Mouse (Mus musculus) heart, postnatal 4 days (tissue): ENCODE measurements around the gene Map3k7. TPM values are rescaled to one million over a fixed set of nuclear protein-coding genes. Genes with fewer than 3 reads are reported as not detected.

Experiments
- DNase-seq: peaks from one replicate; pipeline ENCODE4 v3.0.0; 2021
- total RNA-seq, 2 experiments: library from RNA; stranded (reverse); gene quantifications; 2 replicates each; pipeline ENCODE4 v1.2.3; 2021

Map3k7 gene
- total RNA-seq, result 10 to 100 TPM; 69.6 to 76.0 TPM

- peak; percentile 97 for DNase-seq
These were observed at the start of gene Map3k7 for GRCm38 (mm10) chr4:31963354-31964193. Gene Map3k7 (plus strand): TSS chr4:31964097.

DNA sequence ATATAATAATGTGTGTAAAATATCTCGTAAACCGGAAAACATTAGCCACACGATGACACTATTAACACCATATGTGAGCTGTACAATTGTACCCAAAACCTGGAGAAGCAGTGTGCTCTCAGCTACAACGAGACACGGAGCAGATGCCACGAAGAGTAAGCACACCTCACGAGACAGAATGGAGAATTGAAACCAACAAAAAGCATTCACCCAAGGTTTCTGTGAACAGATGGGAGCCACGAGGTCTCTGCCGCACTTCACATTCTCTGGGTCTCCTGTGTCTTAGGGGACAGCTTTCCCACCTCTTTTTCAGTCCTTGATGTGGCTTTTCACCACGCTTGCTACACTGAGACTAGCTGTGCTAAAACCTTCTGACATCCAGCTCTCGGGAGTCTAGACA, 48.8 kb upstream of the Map3k7 start:
- DNase-seq, result no peak

DNA sequence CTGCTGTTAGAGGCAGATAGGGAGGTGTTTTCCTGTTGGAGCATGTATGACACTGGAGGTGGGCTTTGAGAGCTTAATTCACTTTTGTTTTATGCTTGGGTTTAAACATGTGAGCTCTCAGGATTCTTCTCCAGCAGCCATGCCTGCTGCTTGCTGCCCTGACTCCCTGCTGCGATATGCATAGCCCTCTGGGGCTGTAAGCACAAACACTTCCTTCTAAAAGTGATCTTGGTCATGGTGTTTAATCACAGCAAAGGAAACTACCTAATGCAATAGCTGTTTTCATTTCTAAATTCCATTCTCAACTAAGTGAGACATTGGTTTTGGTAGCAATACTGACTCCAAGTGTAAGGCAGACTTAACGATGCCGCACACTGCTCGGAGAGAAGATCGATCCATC, 45.2 kb upstream of the Map3k7 start:
- no peak for DNase-seq

- DNase-seq, result no peak
These were observed 41.7 kb upstream of the Map3k7 start for GRCm38 (mm10) chr4:31922215-31922614.

DNA sequence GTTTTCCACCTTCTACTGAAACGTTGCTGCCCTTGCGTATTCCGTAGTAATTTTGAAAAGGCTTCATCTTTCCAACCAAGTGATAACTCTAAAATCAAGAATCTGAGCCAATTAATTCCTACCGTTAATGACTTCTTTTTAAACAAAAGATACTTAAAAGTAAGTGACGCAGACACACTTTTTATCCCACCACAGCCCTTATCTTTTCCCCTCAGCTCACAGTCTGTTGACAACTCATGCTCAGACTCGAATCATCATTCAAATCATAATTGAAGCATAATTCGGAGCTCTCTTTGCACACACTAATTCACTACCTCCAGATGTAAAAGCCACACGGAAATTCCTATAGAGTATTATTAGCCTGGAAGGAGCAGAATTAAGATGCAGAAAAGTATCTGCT, 40.5 kb upstream of the Map3k7 start:
- no peak for DNase-seq

DNA sequence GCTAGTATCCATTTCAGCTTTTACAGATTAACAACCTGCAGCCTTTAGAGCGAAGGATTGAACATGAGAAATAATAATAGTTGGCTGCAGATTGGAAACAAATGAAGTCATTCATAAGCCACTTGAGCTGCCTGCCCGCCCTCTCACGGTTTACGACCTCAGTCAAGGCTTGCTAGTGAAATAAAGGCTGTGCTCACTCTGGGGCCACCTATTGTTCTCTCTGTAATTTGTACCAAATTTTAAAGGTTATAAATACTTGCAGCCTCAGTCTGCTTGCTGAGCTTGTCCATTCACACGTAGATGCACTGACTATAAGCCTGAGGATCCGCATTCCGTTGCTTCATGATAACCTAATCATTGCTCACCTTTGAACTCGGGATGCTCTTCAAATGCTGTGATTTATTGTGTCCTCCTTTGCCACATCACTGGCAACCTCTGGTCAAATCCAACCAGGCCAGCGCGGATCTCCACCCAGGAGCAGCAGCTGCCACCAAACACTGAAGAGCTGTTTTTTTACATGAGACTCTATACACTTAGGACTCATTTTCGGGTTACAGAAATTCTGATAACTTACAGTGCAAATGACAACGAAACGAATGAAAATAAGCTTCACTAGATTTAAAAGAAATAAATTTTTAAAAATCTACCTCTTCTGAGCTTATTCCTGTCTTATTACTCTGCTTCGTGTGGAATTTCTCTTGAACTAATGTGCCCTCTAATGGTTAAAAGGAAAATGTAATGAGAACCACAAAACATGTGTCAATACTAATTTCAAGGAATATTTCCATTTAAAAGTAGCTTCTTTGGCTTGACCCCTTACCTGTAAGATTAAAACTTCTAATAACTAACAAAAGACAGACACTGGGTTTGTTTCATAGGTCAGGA, 39.4 kb upstream of the Map3k7 start:
- DNase-seq, result no peak

GRCm38 (mm10) chr4:31933171-31933570, 30.7 kb upstream of the Map3k7 start:
- no peak for DNase-seq

DNA sequence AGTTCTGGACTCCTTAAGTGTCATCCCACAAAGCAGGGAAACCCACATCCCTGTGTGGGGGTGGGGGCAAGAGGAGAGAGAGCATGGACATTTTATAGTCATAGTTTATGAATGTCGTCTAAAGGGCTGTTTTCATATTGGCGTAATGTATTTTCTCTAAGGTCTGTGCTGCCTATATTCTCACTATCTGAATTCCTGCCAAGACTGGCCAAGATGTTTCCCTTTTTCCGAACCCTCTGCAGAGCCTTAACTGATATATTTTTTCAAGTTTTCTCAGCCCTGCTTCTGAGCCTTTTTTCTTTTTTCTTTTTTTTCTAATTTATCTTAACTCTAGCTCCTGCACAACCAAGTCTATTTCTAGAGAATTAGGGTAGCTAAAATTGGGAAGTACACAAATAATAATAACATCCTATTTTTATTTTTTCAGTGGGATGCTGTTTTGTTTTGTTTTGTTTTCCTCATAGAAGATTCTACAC, 28.0 kb upstream of the Map3k7 start:
- no peak for DNase-seq

DNA sequence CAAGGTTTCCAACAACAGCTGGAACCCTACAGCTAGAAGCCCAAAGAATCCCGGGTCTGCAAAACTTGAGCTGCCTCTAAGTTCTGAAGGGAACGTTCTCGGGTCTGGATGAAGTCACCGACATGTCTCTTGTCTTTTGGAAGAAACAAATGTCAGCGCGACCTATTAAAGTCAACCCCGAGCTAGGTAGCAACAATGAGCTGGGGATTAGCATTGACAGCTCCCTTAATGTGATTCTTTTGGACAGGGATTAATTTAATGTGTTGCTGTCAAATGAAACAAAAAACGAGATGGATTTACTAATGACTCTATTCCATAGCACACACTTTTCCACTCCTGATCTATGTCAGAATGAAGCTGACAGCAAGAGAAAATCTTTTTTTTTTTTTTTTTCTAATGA, 27.5 kb upstream of the Map3k7 start:
- DNase-seq, result no peak

DNA sequence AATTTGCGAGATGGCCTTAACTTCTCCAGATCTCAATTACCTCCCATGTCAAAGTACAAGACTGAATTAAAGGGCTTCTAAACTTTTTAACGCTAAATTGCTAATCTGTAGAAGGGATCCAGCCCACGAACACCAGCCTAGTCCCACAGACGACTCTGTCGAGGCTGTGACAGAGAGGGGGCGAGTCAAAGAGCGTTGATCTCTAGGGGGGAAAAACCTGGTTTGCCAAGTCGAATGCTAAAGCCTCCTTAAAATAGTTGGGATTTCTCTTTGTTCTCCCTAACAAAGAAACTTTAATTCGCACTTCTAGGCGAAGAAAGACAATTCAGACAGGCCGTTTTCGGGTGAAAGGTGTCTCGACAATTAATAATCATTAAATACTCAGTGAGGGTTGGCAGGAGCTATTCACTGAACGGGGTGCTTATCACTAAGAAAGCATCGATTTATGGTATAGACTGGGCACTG, 27.0 kb upstream of the Map3k7 start:
- DNase-seq, result no peak

DNA sequence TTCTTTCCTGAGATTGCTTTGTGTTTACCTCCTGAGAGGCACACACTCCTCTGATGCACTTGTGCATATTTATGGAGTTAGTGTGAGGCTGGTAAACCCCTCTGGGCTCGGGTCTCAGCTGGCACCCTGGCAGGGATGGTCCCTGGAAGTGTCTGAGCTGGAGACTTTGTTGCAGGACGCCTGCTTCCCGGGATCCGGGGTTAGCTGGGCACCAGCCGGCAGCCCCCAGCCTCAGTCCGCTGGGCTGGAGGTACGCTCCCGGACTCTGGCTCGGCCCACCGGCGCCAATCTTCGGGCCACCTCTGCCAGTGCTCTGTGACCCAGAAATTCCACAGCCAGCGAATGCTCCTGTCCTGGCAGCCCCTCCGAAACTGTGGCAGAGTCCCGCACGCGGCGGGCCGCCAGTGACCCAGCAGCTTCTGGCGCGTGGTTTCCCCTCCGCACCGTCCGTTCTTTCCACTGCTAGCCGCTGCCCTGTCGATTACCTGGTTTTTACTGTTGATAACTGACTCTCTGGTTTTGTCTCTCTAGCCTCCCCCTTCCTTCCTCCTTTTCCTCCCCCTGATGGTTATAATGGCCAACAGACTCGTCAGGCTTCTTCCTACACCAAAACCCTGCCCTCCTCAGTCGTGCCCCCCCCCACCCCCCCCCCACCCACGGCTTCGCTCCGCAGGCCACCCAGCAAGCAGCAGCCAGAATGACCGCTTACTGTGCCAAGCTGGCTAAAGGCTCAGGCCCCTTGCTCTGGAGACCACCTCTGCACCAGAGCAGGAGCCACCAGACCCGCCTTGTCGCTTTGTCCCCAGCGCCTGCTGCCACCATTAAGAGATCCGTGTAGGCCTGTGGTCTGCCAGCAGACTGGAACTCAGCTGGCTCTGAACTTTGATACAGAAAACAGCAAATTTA, 26.3 kb upstream of the Map3k7 start:
- peak; percentile 32 for DNase-seq

DNA sequence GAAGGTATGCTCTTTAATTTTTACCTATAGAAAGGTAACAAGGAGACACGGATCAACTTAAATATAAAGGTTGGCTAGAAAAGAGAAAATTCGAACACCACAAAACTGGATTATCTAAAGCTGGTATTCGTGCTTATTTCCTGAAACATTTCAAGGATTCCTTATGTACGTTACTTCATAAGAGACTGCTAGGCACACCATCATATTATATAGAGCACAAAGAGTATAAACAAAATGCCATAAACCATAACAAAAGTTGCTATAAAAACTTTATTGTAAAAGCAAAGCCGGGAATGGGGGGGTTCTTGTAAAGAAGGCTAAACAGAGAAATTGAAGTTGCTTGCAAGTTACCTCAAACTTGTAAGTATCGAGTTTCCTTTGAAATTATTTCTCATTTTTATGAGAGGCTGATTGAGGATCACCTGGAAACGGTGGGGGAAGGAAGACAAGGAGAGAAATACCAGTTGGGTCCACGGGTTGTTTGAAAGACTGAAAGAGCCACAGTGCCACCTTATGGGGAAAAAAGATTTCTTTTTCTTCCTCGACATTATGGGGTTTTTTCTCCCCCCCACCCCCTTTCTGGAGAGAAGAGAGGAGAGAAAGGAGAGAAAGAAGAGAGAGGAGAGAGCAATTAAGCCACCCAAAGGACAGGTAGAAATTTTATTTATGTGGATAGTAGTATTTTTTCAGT, 25.3 kb upstream of the Map3k7 start:
- peak; percentile 45 for DNase-seq

DNA sequence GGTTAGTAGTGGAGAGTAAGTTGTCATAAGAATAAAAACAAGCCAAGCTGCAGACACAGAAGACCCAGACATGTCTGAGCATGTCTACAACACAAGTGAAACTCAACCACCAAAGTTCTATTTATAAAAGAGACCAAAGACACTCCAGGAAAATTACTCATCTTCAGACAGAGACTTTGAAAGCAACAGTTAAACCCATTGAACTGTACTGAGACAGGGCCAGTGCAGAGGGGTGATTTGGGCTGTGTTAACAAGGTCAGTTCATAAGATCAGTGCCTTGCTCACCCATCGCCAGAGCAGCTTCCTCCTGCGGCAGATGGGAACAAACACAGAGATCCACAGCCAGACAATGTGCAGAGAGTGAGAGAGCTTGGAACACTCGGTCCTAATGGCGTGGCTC, 22.3 kb upstream of the Map3k7 start:
- DNase-seq, result no peak

DNA sequence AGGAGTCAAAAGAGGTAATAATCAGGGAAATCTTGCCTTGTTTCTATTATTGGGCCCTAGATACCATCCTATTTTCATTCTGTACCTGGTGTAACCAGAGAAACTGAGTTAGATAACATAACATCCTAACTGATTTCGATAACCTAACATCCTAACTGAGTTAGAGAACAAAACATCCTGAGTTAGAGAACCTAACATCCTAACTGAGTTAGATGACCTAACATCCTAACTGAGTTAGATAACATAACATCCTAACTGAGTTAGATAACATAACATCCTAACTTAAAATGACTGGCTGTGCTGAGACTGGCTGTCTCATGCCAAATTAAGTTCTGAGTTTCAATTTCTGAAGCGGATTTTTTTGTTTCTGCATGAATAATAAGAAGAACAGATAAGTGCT, 20.9 kb upstream of the Map3k7 start:
- DNase-seq, result no peak

DNA sequence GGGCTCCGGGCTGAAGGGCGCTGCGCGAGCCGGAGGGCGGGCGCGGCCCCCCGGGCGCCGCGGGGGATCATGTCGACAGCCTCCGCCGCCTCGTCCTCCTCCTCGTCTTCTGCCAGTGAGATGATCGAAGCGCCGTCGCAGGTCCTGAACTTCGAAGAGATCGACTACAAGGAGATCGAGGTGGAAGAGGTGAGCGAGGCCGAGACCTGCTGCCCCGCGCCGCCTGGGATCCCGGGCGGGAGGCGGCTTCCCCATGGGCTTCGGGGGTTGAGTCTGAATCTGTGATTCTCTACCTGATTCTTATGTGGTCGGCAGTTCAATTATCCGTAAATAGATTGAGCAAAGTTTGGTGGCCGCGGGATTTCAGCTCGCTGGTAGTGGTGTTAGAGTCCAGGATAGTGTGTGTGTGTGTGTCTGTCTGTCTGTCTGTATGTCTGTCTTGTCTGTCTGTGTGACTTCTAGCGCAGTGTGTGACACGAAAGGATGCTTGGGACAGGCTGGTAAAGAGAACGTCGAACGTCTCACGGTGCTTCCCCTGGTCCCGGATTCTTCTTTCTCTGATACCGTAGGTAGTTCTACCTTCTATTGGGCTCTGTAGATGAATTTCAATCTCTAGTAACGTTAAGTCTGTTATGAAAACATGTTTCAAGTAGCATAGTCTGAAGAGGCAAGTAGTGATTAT, 438 bp downstream of the Map3k7 start:
- DNase-seq, result no peak

- no peak for DNase-seq
These were observed 1.3 kb downstream of the Map3k7 start for GRCm38 (mm10) chr4:31965208-31965607.

GRCm38 (mm10) chr4:31971437-31971836, 7.5 kb downstream of the Map3k7 start:
- no peak for DNase-seq

DNA sequence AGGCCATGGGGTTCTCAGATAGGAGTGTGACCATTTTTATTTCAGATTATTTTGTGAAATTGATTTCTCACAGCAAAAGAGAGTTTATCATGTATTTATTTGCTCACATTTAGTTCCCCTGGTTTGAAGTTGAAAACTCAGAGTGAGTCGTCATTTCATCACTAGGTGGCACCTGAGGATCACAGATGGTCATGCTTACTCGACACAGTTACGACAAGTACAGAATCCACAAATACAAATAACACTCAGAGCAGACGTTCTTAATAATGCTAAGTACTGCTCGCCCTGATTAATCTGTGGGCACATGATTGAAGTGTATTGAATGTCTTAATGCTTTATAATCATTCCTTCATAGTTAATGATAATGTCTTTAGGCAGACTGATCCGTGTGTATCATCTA, 8.3 kb downstream of the Map3k7 start:
- DNase-seq, result no peak

DNA sequence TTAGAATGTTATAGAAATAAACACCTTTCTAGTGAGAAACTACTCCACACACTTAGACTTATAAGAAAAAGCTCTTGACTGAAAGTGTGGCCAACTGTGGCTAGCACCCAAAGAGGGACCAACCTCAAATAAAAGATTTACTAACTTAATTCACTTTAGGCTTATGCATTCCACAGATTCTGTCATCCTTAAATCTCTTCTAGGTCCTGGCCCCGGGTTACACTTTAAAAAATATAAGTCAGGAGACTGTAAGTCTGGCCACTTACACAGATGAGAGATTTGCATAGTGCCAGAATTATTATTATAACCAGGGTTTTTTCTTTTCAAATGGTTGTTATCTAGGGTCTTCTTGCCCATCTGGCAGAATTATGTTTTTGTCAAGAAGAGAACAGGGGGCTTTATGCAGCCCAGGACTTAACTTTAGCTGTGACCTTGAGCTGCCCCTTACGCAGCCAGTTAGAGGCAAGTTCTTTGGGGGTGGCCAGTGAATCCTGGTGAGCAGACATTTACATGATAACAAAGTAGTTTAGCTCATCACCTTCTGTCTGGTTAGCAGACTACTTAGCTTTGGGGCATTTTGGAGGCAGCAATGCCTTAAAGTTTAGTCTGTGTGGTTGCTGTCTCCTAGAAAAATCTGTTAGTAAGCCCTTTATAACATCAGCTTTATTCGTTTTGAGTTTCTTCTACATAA, 11.5 kb downstream of the Map3k7 start:
- DNase-seq, result no peak

DNA sequence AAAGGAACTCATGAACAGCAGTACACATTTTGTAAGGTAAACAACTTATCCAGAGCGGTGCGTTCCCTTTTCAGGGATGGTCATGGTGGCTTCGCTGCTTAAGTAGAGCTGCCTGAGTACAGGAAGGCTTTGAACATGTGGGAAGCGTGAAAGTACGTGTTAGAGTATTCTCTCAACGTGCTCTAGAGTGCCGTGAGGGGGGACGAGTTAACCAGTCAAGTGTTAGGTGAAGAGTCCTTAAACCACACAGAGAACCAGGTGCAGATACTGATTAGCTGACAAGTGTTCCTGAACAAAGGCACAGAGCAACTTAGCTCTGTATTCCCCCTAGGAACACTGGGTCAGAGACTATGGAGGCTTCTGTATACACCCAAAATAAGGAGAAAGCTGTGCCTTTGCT, 18.0 kb downstream of the Map3k7 start:
- DNase-seq, result no peak
